Mouse (Mus musculus): ENCODE data around the gene Gm42957. TPM values are rescaled to one million over a fixed set of nuclear protein-coding genes. Genes with fewer than 3 reads are reported as not detected.

Gene Gm42957
- total RNA-seq, 1 experiment from 2014 or later: not detected

GRCm38 (mm10) chr3:96700376-96700775 is 65.1 kb downstream of the Gm42957 start:
- no peak for ATAC-seq (replicated peaks; ENCODE audit: low read depth, poor library complexity, severe bottlenecking)

- no peak for ATAC-seq (replicated peaks; ENCODE audit: low read depth, poor library complexity, severe bottlenecking)
Measured at GRCm38 (mm10) chr3:96701003-96701402, 65.7 kb downstream of the Gm42957 start.

Other genes starting within 250 kb of the Gm42957 start
- gene BC107364, start 183.2 kb upstream of the Gm42957 start, total RNA-seq (2017): not detected in 2 replicates
- not detected in 2 replicates for gene Hfe2, start 110.3 kb upstream of the Gm42957 start, total RNA-seq (2017)
- 163 and 170 TPM in 2 replicates for gene Txnip, start 77.5 kb upstream of the Gm42957 start, total RNA-seq (2017)
- not detected in 2 replicates for gene Gm16253, start 58.5 kb upstream of the Gm42957 start, total RNA-seq (2017)
- gene Polr3gl, start 41.3 kb upstream of the Gm42957 start, total RNA-seq (2017): 47.2 and 48.1 TPM in 2 replicates
- not detected in 2 replicates for gene Ankrd34a, start 38.8 kb upstream of the Gm42957 start, total RNA-seq (2017)
- 1.3 and 3.2 TPM in 2 replicates for gene Lix1l, start 34.3 kb upstream of the Gm42957 start, total RNA-seq (2017)
- gene Rbm8a, start 5.5 kb upstream of the Gm42957 start, total RNA-seq (2017): 81.2 and 82.9 TPM in 2 replicates
- 20.1 and 22.3 TPM in 2 replicates for gene Pex11b, start 98 bp upstream of the Gm42957 start, total RNA-seq (2017)
- 0.37 and 0.92 TPM in 2 replicates for gene Itga10, start 10.1 kb downstream of the Gm42957 start, total RNA-seq (2017)
- not detected in 2 replicates for gene Ankrd35, start 34.7 kb downstream of the Gm42957 start, total RNA-seq (2017)
- 4.7 and 6.2 TPM in 2 replicates for gene Pias3, start 60.9 kb downstream of the Gm42957 start, total RNA-seq (2017)
- 0.15 TPM in 1 of 2 replicates, not detected in the other for gene Nudt17, start 73.1 kb downstream of the Gm42957 start, total RNA-seq (2017)
- gene Polr3c, start 92.2 kb downstream of the Gm42957 start, total RNA-seq (2017): 19.8 and 25.8 TPM in 2 replicates
- gene Rnf115, start 92.2 kb downstream of the Gm42957 start, total RNA-seq (2017): 56.2 and 69.8 TPM in 2 replicates
- 0.50 and 1.5 TPM in 2 replicates for gene Pdzk1, start 193.8 kb downstream of the Gm42957 start, total RNA-seq (2017)
- gene Cd160, start 193.9 kb downstream of the Gm42957 start, total RNA-seq (2017): not detected in 2 replicates

Data from common myeloid progenitor, adult 5-6 weeks (primary cell).